Mouse (Mus musculus) spleen, adult 2 months (tissue): Measurements from ENCODE around the gene Zfp672.

ENCODE experiments used
- CTCF ChIP-seq: fragments of 200-500 bp; IDR thresholded peaks from 2 replicates; pipeline ENCODE4 v1.5.1; 2011; ENCODE audit warnings: mild to moderate bottlenecking, inconsistent platforms; ENCODE audit not compliant: insufficient read depth, insufficient read length, insufficient replicate concordance; ENCODE audit errors: extremely low read depth
- POLR2A ChIP-seq: fragments of 200-500 bp; IDR thresholded peaks from 2 replicates; pipeline ENCODE4 v1.6.1; 2011; ENCODE audit warnings: low read depth, low read length, inconsistent platforms

GRCm38 (mm10) chr11:58322824-58323569 is 7.1 kb downstream of the Zfp672 start:
- TF ChIP-seq CTCF, result no peak
- TF ChIP-seq POLR2A, result peak; percentile 60; the same call in 1 of the 2 replicates
